Mouse (Mus musculus): ENCODE measurements around the gene 1700086D15Rik. TPM values are rescaled to one million over a fixed set of nuclear protein-coding genes. Genes with fewer than 3 reads are reported as not detected.

1700086D15Rik gene
- polyA plus RNA-seq, 1 experiment = 1.3 TPM

DNA sequence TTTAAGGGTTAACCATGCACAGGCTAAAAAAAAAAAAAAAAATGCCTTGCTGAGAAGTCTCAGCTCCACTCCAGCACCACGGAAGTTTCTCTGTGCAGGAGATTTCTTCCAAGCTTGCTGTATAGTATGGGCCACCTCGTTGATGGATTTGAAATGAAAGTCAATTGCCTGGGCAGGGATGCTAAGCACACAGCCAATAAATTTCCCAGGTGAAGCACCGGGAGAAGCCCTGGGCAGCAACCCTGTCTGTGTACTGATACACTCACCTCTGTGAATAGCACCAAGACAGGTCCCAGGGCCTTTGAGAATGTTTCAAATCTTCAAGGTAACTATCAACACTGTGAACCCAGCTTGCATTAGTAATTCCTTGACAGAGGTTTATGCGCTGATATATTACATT is 47.6 kb downstream of the 1700086D15Rik start:
- H3K9ac ChIP-seq (ENCODE audit: low read depth, poor library complexity, severe bottlenecking) = no peak overlapping the region
- no peak overlapping the region for H3K27ac ChIP-seq (ENCODE audit: insufficient read depth, low read length)
- H3K36me3 ChIP-seq (ENCODE audit: control insufficient read depth, insufficient read depth, low read length, poor library complexity, severe bottlenecking) = no peaks in the 10 kb centered on the region
- H3K4me1 ChIP-seq (ENCODE audit: control insufficient read depth, insufficient read depth, low read length) = peaks cover 4% of the 10 kb centered on the region
- TF ChIP-seq CTCF (IDR thresholded peaks at IDR 0.05; ENCODE audit: low read depth, low read length) (no peak), POLR2A (IDR thresholded peaks at IDR 0.05; ENCODE audit: insufficient read depth, low read length) (no peak), EP300 (IDR thresholded peaks at IDR 0.05; ENCODE audit: insufficient read depth, low read depth, low read length) (no peak)
- no peak overlapping the region for H3K4me3 ChIP-seq (ENCODE audit: low read depth, low read length)
- H3K9me3 ChIP-seq (replicated peaks; ENCODE audit: control insufficient read depth, insufficient read depth, low read length, poor library complexity, severe bottlenecking) = no peaks in the 10 kb centered on the region
- H3K27me3 ChIP-seq (ENCODE audit: control insufficient read depth, insufficient read depth, low read length, poor library complexity, severe bottlenecking) = no peaks in the 10 kb centered on the region

DNA sequence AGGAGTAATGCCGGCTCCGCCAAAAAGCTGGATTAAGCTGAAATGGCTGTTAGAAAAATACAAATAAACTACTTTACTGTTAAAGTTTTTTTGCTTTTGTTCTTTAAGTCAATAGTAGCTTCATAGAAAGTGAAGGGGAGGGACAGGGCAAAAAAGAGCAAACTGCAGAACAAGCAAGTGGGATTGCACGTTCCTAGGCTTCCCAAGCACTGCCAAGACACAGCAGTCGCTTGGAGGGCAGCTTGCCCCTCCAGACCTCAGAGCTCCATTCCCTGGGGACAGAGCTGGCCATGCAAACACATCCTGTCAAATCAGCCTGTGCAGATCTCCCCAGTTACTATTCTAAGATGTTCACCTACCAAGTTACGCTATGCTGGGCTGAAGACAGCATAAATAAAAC is 48.0 kb downstream of the 1700086D15Rik start:
- H3K9ac ChIP-seq (ENCODE audit: low read depth, poor library complexity, severe bottlenecking) = no peak overlapping the region
- H3K27me3 ChIP-seq (ENCODE audit: control insufficient read depth, insufficient read depth, low read length, poor library complexity, severe bottlenecking) = no peaks in the 10 kb centered on the region
- peaks cover 4% of the 10 kb centered on the region for H3K4me1 ChIP-seq (ENCODE audit: control insufficient read depth, insufficient read depth, low read length)
- TF ChIP-seq EP300 (IDR thresholded peaks at IDR 0.05; ENCODE audit: insufficient read depth, low read depth, low read length) = no peak
- no peak for TF ChIP-seq CTCF (IDR thresholded peaks at IDR 0.05; ENCODE audit: low read depth, low read length)
- no peak for TF ChIP-seq POLR2A (IDR thresholded peaks at IDR 0.05; ENCODE audit: insufficient read depth, low read length)
- H3K27ac ChIP-seq (ENCODE audit: insufficient read depth, low read length) = no peak overlapping the region
- no peaks in the 10 kb centered on the region for H3K9me3 ChIP-seq (replicated peaks; ENCODE audit: control insufficient read depth, insufficient read depth, low read length, poor library complexity, severe bottlenecking)
- no peak overlapping the region for H3K4me3 ChIP-seq (ENCODE audit: low read depth, low read length)
- H3K36me3 ChIP-seq (ENCODE audit: control insufficient read depth, insufficient read depth, low read length, poor library complexity, severe bottlenecking) = no peaks in the 10 kb centered on the region

DNA sequence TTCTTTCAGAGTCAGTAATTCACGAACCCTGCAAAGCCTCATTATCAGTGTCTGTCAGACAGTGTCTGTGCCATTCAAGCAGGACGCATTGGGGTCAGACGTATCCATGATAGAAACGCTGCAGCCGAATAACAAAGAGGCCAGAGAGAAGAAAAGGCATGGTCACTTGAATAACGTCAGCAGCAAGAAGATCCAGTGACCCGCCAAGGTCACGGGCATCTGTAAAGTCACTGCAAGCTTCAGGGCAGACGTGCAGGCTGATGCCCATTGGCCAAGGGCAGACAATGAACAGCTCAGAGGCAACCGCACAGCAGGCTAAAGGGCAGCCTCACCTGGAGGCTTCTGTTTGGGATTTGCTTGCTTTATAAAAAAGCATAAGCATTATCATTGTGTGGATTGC is 49.6 kb downstream of the 1700086D15Rik start:
- Histone ChIP-seq H3K27ac (ENCODE audit: insufficient read depth, low read length) (0 out of 2 replicates have a peak overlapping the region, but pooled peaks have one; percentile 3), H3K4me1 (ENCODE audit: control insufficient read depth, insufficient read depth, low read length) (peaks cover 4% of the 10 kb centered on the region), H3K9ac (ENCODE audit: low read depth, poor library complexity, severe bottlenecking) (no peak overlapping the region), H3K36me3 (ENCODE audit: control insufficient read depth, insufficient read depth, low read length, poor library complexity, severe bottlenecking) (no peaks in the 10 kb centered on the region), H3K9me3 (replicated peaks; ENCODE audit: control insufficient read depth, insufficient read depth, low read length, poor library complexity, severe bottlenecking) (no peaks in the 10 kb centered on the region), H3K4me3 (ENCODE audit: low read depth, low read length) (no peak overlapping the region), H3K27me3 (ENCODE audit: control insufficient read depth, insufficient read depth, low read length, poor library complexity, severe bottlenecking) (no peaks in the 10 kb centered on the region)
- TF ChIP-seq CTCF (IDR thresholded peaks at IDR 0.05; ENCODE audit: low read depth, low read length) = no peak
- TF ChIP-seq POLR2A (IDR thresholded peaks at IDR 0.05; ENCODE audit: insufficient read depth, low read length) = no peak
- peak; percentile 60; the same call in 1 of the 2 replicates for TF ChIP-seq EP300 (IDR thresholded peaks at IDR 0.05; ENCODE audit: insufficient read depth, low read depth, low read length)

DNA sequence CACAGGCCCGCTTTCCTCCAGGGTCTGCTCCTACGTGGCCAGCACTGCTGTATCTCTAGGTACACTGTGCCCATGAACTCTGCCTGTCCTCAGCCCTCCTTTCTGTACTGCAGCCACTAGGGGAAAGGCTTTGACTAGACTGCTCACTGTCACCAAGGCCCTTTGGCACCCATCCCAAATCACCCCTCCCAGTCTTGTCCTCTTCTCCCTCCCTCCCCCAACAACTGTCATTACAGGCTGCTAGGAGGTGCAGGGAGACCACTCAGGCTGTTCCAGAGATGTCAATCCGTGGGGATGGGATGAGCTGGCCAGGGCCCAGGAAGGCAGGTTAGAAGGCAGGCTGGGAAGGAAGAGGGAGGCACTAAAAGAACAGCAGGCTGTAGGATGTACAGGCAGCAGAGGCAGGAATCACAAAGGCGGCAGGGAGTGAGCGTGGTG is 51.9 kb downstream of the 1700086D15Rik start:
- no peak overlapping the region for H3K27ac ChIP-seq (ENCODE audit: insufficient read depth, low read length)
- H3K27me3 ChIP-seq (ENCODE audit: control insufficient read depth, insufficient read depth, low read length, poor library complexity, severe bottlenecking) = no peaks in the 10 kb centered on the region
- TF ChIP-seq CTCF (IDR thresholded peaks at IDR 0.05; ENCODE audit: low read depth, low read length) = no peak
- H3K9ac ChIP-seq (ENCODE audit: low read depth, poor library complexity, severe bottlenecking) = no peak overlapping the region
- peaks cover 4% of the 10 kb centered on the region for H3K4me1 ChIP-seq (ENCODE audit: control insufficient read depth, insufficient read depth, low read length)
- no peaks in the 10 kb centered on the region for H3K36me3 ChIP-seq (ENCODE audit: control insufficient read depth, insufficient read depth, low read length, poor library complexity, severe bottlenecking)
- no peak overlapping the region for H3K4me3 ChIP-seq (ENCODE audit: low read depth, low read length)
- no peaks in the 10 kb centered on the region for H3K9me3 ChIP-seq (replicated peaks; ENCODE audit: control insufficient read depth, insufficient read depth, low read length, poor library complexity, severe bottlenecking)

DNA sequence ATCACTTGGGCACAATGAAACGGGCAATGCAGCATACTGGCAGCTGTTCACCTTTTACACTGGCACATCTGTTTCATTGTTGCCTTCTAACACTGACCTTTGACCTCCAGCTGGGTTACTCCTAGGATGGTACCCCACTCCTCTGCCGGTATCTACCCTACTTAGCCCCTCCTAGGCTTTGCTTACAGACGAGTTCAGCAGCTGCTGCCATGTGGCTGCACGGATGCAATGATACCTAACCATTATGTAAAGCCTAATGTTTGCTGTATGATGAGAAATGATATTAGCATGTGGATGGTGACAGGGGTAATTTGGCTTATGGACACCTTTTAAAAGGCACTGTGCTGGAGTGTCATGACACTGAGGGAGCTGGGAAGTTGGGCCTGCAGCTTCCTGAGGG is 52.5 kb downstream of the 1700086D15Rik start:
- Histone ChIP-seq H3K27ac (ENCODE audit: insufficient read depth, low read length) (no peak overlapping the region), H3K4me3 (ENCODE audit: low read depth, low read length) (no peak overlapping the region), H3K9me3 (replicated peaks; ENCODE audit: control insufficient read depth, insufficient read depth, low read length, poor library complexity, severe bottlenecking) (no peaks in the 10 kb centered on the region), H3K9ac (ENCODE audit: low read depth, poor library complexity, severe bottlenecking) (no peak overlapping the region), H3K36me3 (ENCODE audit: control insufficient read depth, insufficient read depth, low read length, poor library complexity, severe bottlenecking) (no peaks in the 10 kb centered on the region), H3K4me1 (ENCODE audit: control insufficient read depth, insufficient read depth, low read length) (peaks cover 4% of the 10 kb centered on the region), H3K27me3 (ENCODE audit: control insufficient read depth, insufficient read depth, low read length, poor library complexity, severe bottlenecking) (no peaks in the 10 kb centered on the region)
- TF ChIP-seq EP300 (IDR thresholded peaks at IDR 0.05; ENCODE audit: insufficient read depth, low read depth, low read length) (no peak), CTCF (IDR thresholded peaks at IDR 0.05; ENCODE audit: low read depth, low read length) (no peak), POLR2A (IDR thresholded peaks at IDR 0.05; ENCODE audit: insufficient read depth, low read length) (no peak)

DNA sequence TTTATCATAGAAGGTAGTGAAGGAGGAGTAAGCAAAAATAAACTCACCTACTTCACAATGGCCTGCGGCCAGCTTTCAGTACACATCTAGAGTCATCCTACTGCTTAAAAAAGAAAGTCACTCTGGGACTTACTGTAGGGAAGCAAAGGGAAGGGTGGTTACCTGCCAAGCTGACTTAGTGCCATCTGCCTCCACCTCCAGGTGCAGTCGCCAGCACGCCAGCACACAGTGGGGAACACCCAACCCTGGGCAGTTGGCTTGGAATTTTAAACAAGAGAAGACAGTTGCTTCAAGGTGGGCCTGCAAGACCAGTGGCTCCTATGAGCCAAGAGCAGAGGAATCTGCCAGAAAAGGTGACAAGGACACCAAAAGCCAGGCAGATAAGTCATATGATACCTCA is 55.6 kb downstream of the 1700086D15Rik start:
- TF ChIP-seq CTCF (IDR thresholded peaks at IDR 0.05; ENCODE audit: low read depth, low read length) = no peak
- no peak for TF ChIP-seq EP300 (IDR thresholded peaks at IDR 0.05; ENCODE audit: insufficient read depth, low read depth, low read length)
- TF ChIP-seq POLR2A (IDR thresholded peaks at IDR 0.05; ENCODE audit: insufficient read depth, low read length) = no peak
- Histone ChIP-seq H3K36me3 (ENCODE audit: control insufficient read depth, insufficient read depth, low read length, poor library complexity, severe bottlenecking) (no peaks in the 10 kb centered on the region), H3K4me1 (ENCODE audit: control insufficient read depth, insufficient read depth, low read length) (no peaks in the 10 kb centered on the region), H3K27me3 (ENCODE audit: control insufficient read depth, insufficient read depth, low read length, poor library complexity, severe bottlenecking) (no peaks in the 10 kb centered on the region), H3K27ac (ENCODE audit: insufficient read depth, low read length) (no peak overlapping the region), H3K4me3 (ENCODE audit: low read depth, low read length) (no peak overlapping the region), H3K9me3 (replicated peaks; ENCODE audit: control insufficient read depth, insufficient read depth, low read length, poor library complexity, severe bottlenecking) (no peaks in the 10 kb centered on the region), H3K9ac (ENCODE audit: low read depth, poor library complexity, severe bottlenecking) (no peak overlapping the region)

Other genes with a start within 250 kb of the 1700086D15Rik start
- gene Elac2, start 180.9 kb downstream of the 1700086D15Rik start, polyA plus RNA-seq (2011; ENCODE audit: insufficient read depth, insufficient read length, low read depth, missing spikeins) = 21.3 and 24.2 TPM in 2 replicates
- 7.9 and 8.6 TPM in 2 replicates for gene Arhgap44, start 3.1 kb upstream of the 1700086D15Rik start, polyA plus RNA-seq (2011; ENCODE audit: insufficient read depth, insufficient read length, low read depth, missing spikeins)
- 0.65 and 0.94 TPM in 2 replicates for gene Myocd, start 110.1 kb upstream of the 1700086D15Rik start, polyA plus RNA-seq (2011; ENCODE audit: insufficient read depth, insufficient read length, low read depth, missing spikeins)